Mouse (Mus musculus) cerebellum, adult 9-11 months (tissue): ENCODE results near the gene Tlcd1.

Source experiments
- DNase-seq: peaks from one replicate; pipeline ENCODE4 v3.0.0; 2022

Gene Tlcd1

GRCm38 (mm10) chr11:78161968-78162367, 14.5 kb upstream of the Tlcd1 start:
- peak; percentile 52 for DNase-seq

- DNase-seq: peak; percentile 36
Measured at GRCm38 (mm10) chr11:78162504-78162903, 14.0 kb upstream of the Tlcd1 start.

GRCm38 (mm10) chr11:78163045-78163444, 13.5 kb upstream of the Tlcd1 start:
- no peak for DNase-seq

GRCm38 (mm10) chr11:78163681-78164603, 12.6 kb upstream of the Tlcd1 start:
- peak; percentile 53 for DNase-seq

GRCm38 (mm10) chr11:78164604-78164923, 11.9 kb upstream of the Tlcd1 start:
- no peak for DNase-seq

- peak; percentile 75 for DNase-seq
Measured at GRCm38 (mm10) chr11:78164924-78165760, 11.4 kb upstream of the Tlcd1 start, which contains the start of gene Traf4. TSS of gene Traf4 (minus strand) at chr11:78165589.

GRCm38 (mm10) chr11:78165761-78166109, 10.8 kb upstream of the Tlcd1 start:
- peak; percentile 67 for DNase-seq

- DNase-seq: peak; percentile 31
Measured at GRCm38 (mm10) chr11:78166161-78166560, 10.3 kb upstream of the Tlcd1 start.

GRCm38 (mm10) chr11:78166640-78167039, 9.9 kb upstream of the Tlcd1 start:
- no peak for DNase-seq

- no peak for DNase-seq
Measured at GRCm38 (mm10) chr11:78167257-78167959, 9.1 kb upstream of the Tlcd1 start.

- no peak for DNase-seq
Measured at GRCm38 (mm10) chr11:78168541-78169468, 7.7 kb upstream of the Tlcd1 start.

GRCm38 (mm10) chr11:78170306-78170705, 6.2 kb upstream of the Tlcd1 start:
- DNase-seq: no peak

GRCm38 (mm10) chr11:78171328-78171727, 5.2 kb upstream of the Tlcd1 start:
- DNase-seq: no peak

GRCm38 (mm10) chr11:78172034-78172747, 4.3 kb upstream of the Tlcd1 start:
- no peak for DNase-seq

GRCm38 (mm10) chr11:78172748-78173383, 3.6 kb upstream of the Tlcd1 start:
- DNase-seq: peak; percentile 29

- no peak for DNase-seq
Measured at GRCm38 (mm10) chr11:78174506-78174905, 2.0 kb upstream of the Tlcd1 start.

- DNase-seq: peak; percentile 9
Measured at GRCm38 (mm10) chr11:78175771-78176401, 625 bp upstream of the Tlcd1 start.

- DNase-seq: peak; percentile 30
Measured at GRCm38 (mm10) chr11:78176905-78177331, 407 bp downstream of the Tlcd1 start.

- no peak for DNase-seq
Measured at GRCm38 (mm10) chr11:78177437-78177836, 926 bp downstream of the Tlcd1 start.
